Mouse (Mus musculus): ENCODE data around the gene Duox2.

DNA sequence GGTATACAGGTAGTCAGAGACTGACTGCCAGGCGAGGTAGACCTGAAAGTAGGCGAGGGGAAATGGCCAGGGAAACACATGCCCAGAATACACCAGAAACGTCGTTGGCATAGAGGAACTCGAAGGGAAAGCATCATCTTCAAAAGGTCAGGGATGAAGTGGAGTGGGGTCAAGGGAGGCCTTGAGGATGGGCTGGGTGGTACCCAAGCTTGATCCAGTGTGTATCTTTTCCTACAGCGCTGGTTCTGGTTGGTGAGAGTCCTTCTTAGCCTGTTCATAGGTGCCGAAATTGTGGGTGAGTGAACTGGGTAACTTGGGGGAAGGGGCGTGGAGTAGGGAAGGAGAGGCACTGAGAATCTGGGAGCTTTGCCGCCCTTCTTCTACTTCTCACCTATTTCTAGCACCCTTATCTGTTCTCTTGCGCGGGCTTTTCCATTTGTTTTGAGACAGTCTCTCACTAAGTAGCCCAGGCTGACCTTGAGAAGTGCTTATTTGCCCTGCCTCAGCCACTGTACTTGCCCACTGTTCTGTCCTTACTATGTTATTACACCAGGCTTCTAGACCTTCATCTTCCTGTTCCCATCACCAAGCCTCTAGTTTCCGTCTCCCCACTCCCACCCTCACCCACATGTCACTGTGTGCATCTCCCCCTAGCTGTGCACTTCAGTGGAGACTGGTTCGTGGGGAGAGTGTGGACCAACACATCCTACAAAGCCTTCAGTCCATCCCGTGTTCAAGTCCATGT is 1.8 kb upstream of the Duox2 start:
- TF ChIP-seq CTCF (IDR thresholded peaks at IDR 0.05; ENCODE audit: extremely low read depth, insufficient read depth, low read length) (no peak), POLR2A (IDR thresholded peaks at IDR 0.05; ENCODE audit: extremely low read depth, insufficient read depth, low read length) (no peak)

Data from cortical plate, adult 2 months (tissue).